Mouse (Mus musculus): ENCODE data around the gene Grm1. TPM values are rescaled to one million over a fixed set of nuclear protein-coding genes. Genes with fewer than 3 reads are reported as not detected.

Gene Grm1
- polyA plus RNA-seq (2012; rRNA removed; ENCODE audit: low replicate concordance) = 0.16 TPM in 1 of 2 replicates, not detected in the other

GRCm38 (mm10) chr10:11081611-11082398 lies at the start of gene Grm1:
Gene Grm1 (minus strand): TSS chr10:11082356.

GRCm38 (mm10) chr10:10681048-10681447 lies 401.1 kb downstream of the Grm1 start, which contains the start of gene Gm10944:
Gene Gm10944 (plus strand): TSS chr10:10681348.

Other genes with a start within 250 kb of the Grm1 start
- gene Shprh, start 67.1 kb upstream of the Grm1 start, polyA plus RNA-seq (2012; rRNA removed; ENCODE audit: low replicate concordance) = 1.7 and 3.4 TPM in 2 replicates
- gene Fbxo30, start 199.0 kb upstream of the Grm1 start, polyA plus RNA-seq (2012; rRNA removed; ENCODE audit: low replicate concordance) = 0.91 and 3.0 TPM in 2 replicates